ENCODE assay signal across 10 mouse cellular contexts in the genomic region with DNA sequence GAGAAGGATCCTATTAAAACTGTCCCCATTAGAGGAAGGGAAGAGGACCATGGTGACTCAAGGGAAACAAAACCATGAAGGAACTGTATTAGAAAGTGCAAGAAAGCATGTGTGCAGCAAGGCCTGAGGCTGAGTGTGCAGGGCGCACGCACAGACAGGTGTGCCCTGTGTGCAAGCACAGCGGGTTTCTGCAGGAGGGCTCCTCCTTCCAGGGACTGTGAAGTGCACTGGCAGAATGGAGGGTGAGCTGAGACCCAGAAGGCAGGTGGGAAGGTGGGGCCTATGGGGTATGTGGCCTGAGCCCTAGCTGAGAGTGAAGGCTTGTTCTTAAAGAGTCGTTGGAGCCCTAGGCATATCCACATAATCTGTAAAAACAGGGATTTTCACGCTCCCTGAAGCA. TPM values are rescaled to one million over a fixed set of nuclear protein-coding genes. Genes with fewer than 3 reads are reported as not detected.
DNase-seq lines count a peak whose midpoint lies in the region; ATAC-seq and TF ChIP-seq lines count a peak whose summit lies in the region.
"Had no signal": no experiment of that assay in that cellular context is flagged by ENCODE, and none has a peak within 500 bp of the region (broad histone marks: within the 10 kb centered on the region; RNA-seq: fewer than 3 reads in every experiment).

No protein-coding gene starts in this region.

- ATAC-seq in kidney, embryonic 16.5 days (ENCODE audit: low FRiP score, low TSS enrichment) = no peak
- ATAC-seq in forebrain, embryonic 13.5 days = 0 out of 2 replicates have a peak, but pooled peaks have one; percentile 9
- no peak for ATAC-seq in liver, embryonic 11.5 days (replicated peaks; ENCODE audit: low FRiP score)

- DNase-seq in kidney, postnatal 14 days = no peak
- no peak for DNase-seq in liver, embryonic 11.5 days (ENCODE audit: low spot score)
- peak; percentile 41 for DNase-seq in thymus, adult 2 months
- no peak for DNase-seq in cerebellum, postnatal 36 days
- DNase-seq in right cerebral cortex, adult 2 months (ENCODE audit: low spot score in 2 of 2) = no peak
- DNase-seq in layer of hippocampus, adult 11-12 months (ENCODE audit: low spot score) = no peak
- DNase-seq: cerebellum, adult 2 months; right cerebral cortex, postnatal 14 days had no signal

- peak overlapping the region; percentile 93 for H3K27ac ChIP-seq in kidney, embryonic 16.5 days (ENCODE audit: low read length)
- peak overlapping the region; percentile 81 for H3K27ac ChIP-seq in forebrain, embryonic 13.5 days
- H3K27ac ChIP-seq in liver, embryonic 11.5 days (ENCODE audit: low read depth, low read length) = peak overlapping the region; percentile 22; the same call in 1 of the 2 replicates
- H3K27ac ChIP-seq in thymus, adult 2 months (ENCODE audit: control insufficient read depth, insufficient read depth, low read length) = peak overlapping the region; percentile 81

- TF ChIP-seq CTCF in thymus, adult 2 months (IDR thresholded peaks at IDR 0.05; ENCODE audit: borderline replicate concordance, control insufficient read depth, extremely low read depth, insufficient read depth, low read length, poor library complexity) = no peak

- H3K4me2 ChIP-seq in kidney, embryonic 16.5 days (replicated peaks; ENCODE audit: low read depth, low read length) = peak overlapping the region; percentile 78
- H3K4me2 ChIP-seq in forebrain, embryonic 13.5 days = peak overlapping the region; percentile 89
- peak overlapping the region; percentile 75 for H3K4me2 ChIP-seq in liver, embryonic 11.5 days

- H3K27me3 ChIP-seq in kidney, embryonic 16.5 days (ENCODE audit: insufficient read depth, low read length) = no peaks in the 10 kb centered on the region
- no peaks in the 10 kb centered on the region for H3K27me3 ChIP-seq in forebrain, embryonic 13.5 days
- peaks cover 35% of the 10 kb centered on the region for H3K27me3 ChIP-seq in liver, embryonic 11.5 days (replicated peaks; ENCODE audit: control insufficient read depth, insufficient read depth, low read length)
- H3K27me3 ChIP-seq in thymus, adult 2 months (ENCODE audit: control insufficient read depth, insufficient read depth, low read length) = no peaks in the 10 kb centered on the region

- H3K4me1 ChIP-seq in kidney, embryonic 16.5 days (ENCODE audit: insufficient read depth, low read length) = peaks cover 39% of the 10 kb centered on the region
- H3K4me1 ChIP-seq in forebrain, embryonic 13.5 days = peaks cover 41% of the 10 kb centered on the region
- peaks cover 11% of the 10 kb centered on the region for H3K4me1 ChIP-seq in liver, embryonic 11.5 days (replicated peaks; ENCODE audit: control insufficient read depth, insufficient read depth, low read length)
- peaks cover 39% of the 10 kb centered on the region for H3K4me1 ChIP-seq in thymus, adult 2 months (replicated peaks; ENCODE audit: control insufficient read depth, insufficient read depth, low read length)

- 41% methylated on average over 5 of the region's 5 CpGs for WGBS in kidney, embryonic 16.5 days
- WGBS in forebrain, embryonic 13.5 days = 42% methylated on average over 5 of the region's 5 CpGs
- WGBS in liver, embryonic 11.5 days = 57% methylated on average over 5 of the region's 5 CpGs
- 50% methylated on average over 5 of the region's 5 CpGs for WGBS in thymus, adult 2 months

- no peaks in the 10 kb centered on the region for H3K9me3 ChIP-seq in kidney, embryonic 16.5 days (ENCODE audit: low read length)
- H3K9me3 ChIP-seq in forebrain, embryonic 13.5 days (replicated peaks) = no peaks in the 10 kb centered on the region
- no peaks in the 10 kb centered on the region for H3K9me3 ChIP-seq in liver, embryonic 11.5 days (ENCODE audit: control insufficient read depth, low read length)

- H3K9ac ChIP-seq in kidney, embryonic 16.5 days (replicated peaks; ENCODE audit: low read length) = peak overlapping the region; percentile 93
- peak overlapping the region; percentile 98 for H3K9ac ChIP-seq in forebrain, embryonic 13.5 days
- H3K9ac ChIP-seq in liver, embryonic 11.5 days (ENCODE audit: low read depth, low read length) = no peak overlapping the region; the same call in 1 of the 2 replicates

- peak overlapping the region; percentile 77 for H3K4me3 ChIP-seq in kidney, embryonic 16.5 days (ENCODE audit: low read length)
- H3K4me3 ChIP-seq in forebrain, embryonic 13.5 days = peak overlapping the region; percentile 86
- H3K4me3 ChIP-seq in liver, embryonic 11.5 days (ENCODE audit: low read depth, low read length) = peak overlapping the region; percentile 77
- H3K4me3 ChIP-seq in thymus, adult 2 months (ENCODE audit: control insufficient read depth, insufficient read depth, low read length) = no peak overlapping the region

- no peak for TF ChIP-seq POLR2A in thymus, adult 2 months (IDR thresholded peaks at IDR 0.05; ENCODE audit: control insufficient read depth, extremely low read depth, insufficient read depth, low read length, poor library complexity)

- H3K36me3 ChIP-seq in kidney, embryonic 16.5 days (ENCODE audit: insufficient read depth, low read length) = no peaks in the 10 kb centered on the region; the same call in none of the 2 replicates
- H3K36me3 ChIP-seq in forebrain, embryonic 13.5 days (ENCODE audit: poor library complexity, severe bottlenecking) = peaks cover 27% of the 10 kb centered on the region
- H3K36me3 ChIP-seq in liver, embryonic 11.5 days (ENCODE audit: control insufficient read depth, insufficient read depth, low read length) = peaks cover 2% of the 10 kb centered on the region; the same call in 1 of the 2 replicates
- H3K36me3 ChIP-seq in thymus, adult 2 months (ENCODE audit: control insufficient read depth, insufficient read depth, low read length) = no peaks in the 10 kb centered on the region

RNA-seq across cellular contexts. Expression of gene Ptprf, which starts 1.9 kb away (rescaled TPM):
- 72.6 and 73.7 TPM in 2 replicates for polyA plus RNA-seq in kidney, embryonic 16.5 days (2015; fragmentation: Nextera tagmentation; extraction: Ambion mirVana)
- 62.9 and 76.1 TPM in 2 replicates for polyA plus RNA-seq in forebrain, embryonic 13.5 days (2015; fragmentation: Nextera tagmentation; extraction: Ambion mirVana)
- 29.1 and 29.2 TPM in 2 replicates for polyA plus RNA-seq in liver, embryonic 11.5 days (2014; fragmentation: Nextera tagmentation; extraction: Ambion mirVana)
- polyA plus RNA-seq in thymus, adult 2 months (2012; rRNA removed) = 165 and 202 TPM in 2 replicates

Comparison
In these comparisons a context has a peak if more than half of its experiments do, and no peak if none do; other contexts are left out.
1. H3K27ac ChIP-seq: peak in every context shown above with its lines; median percentile 93 in kidney, embryonic 16.5 days; 81 in forebrain, embryonic 13.5 days; 81 in thymus, adult 2 months; 22 in liver, embryonic 11.5 days.